In genomic region chr15:3602098-3602486, GRCm38 (mm10) we compare ENCODE assay signal across 23 mouse cellular contexts. TPM values are rescaled to one million over a fixed set of nuclear protein-coding genes. Genes with fewer than 3 reads are reported as not detected.
DNase-seq lines count a peak whose midpoint lies in the region; ATAC-seq and TF ChIP-seq lines count a peak whose summit lies in the region.
"Had no signal": no experiment of that assay in that cellular context is flagged by ENCODE, and none has a peak within 500 bp of the region (broad histone marks: within the 10 kb centered on the region; RNA-seq: fewer than 3 reads in every experiment).

No protein-coding gene starts in this region.

- H3K27ac ChIP-seq in intestine, embryonic 14.5 days (ENCODE audit: low read depth): no peak overlapping the region
- no peak overlapping the region for H3K27ac ChIP-seq in intestine, postnatal 0 days (ENCODE audit: low read depth, low read length)
- H3K27ac ChIP-seq in liver, postnatal 0 days (ENCODE audit: low read depth): 0 out of 2 replicates have a peak overlapping the region, but pooled peaks have one; percentile 55
- H3K27ac ChIP-seq in liver, embryonic 12.5 days: no peak overlapping the region
- H3K27ac ChIP-seq in intestine, embryonic 16.5 days (ENCODE audit: low read length): peak overlapping the region; percentile 49
- H3K27ac ChIP-seq: embryonic facial prominence, embryonic 13.5 days; embryonic facial prominence, embryonic 15.5 days; forebrain, embryonic 10.5 days; forebrain, embryonic 12.5 days had no signal

- no peak overlapping the region for H3K9ac ChIP-seq in intestine, embryonic 14.5 days (ENCODE audit: low read length)
- no peak overlapping the region for H3K9ac ChIP-seq in intestine, postnatal 0 days (ENCODE audit: low read depth, low read length)
- no peak overlapping the region for H3K9ac ChIP-seq in liver, postnatal 0 days (replicated peaks)
- no peak overlapping the region for H3K9ac ChIP-seq in liver, embryonic 12.5 days
- no peak overlapping the region for H3K9ac ChIP-seq in intestine, embryonic 16.5 days (ENCODE audit: low read depth, low read length)
- H3K9ac ChIP-seq: embryonic facial prominence, embryonic 13.5 days; embryonic facial prominence, embryonic 15.5 days; forebrain, embryonic 12.5 days had no signal

- no peak for TF ChIP-seq EP300 in liver, postnatal 0 days (IDR thresholded peaks at IDR 0.05; ENCODE audit: low read depth)

- no peak for TF ChIP-seq CTCF in intestine, postnatal 0 days (IDR thresholded peaks at IDR 0.05; ENCODE audit: low read depth)
- no peak for TF ChIP-seq CTCF in liver, postnatal 0 days (IDR thresholded peaks at IDR 0.05; ENCODE audit: low read depth)

- no peak overlapping the region for H3K4me3 ChIP-seq in intestine, embryonic 14.5 days (ENCODE audit: low read depth, low read length)
- H3K4me3 ChIP-seq in intestine, postnatal 0 days (ENCODE audit: low read depth, low read length): no peak overlapping the region
- H3K4me3 ChIP-seq in liver, postnatal 0 days (ENCODE audit: low read depth, low read length): no peak overlapping the region
- H3K4me3 ChIP-seq in liver, embryonic 12.5 days: no peak overlapping the region
- H3K4me3 ChIP-seq in intestine, embryonic 16.5 days (ENCODE audit: low read length): no peak overlapping the region
- H3K4me3 ChIP-seq: embryonic facial prominence, embryonic 13.5 days; embryonic facial prominence, embryonic 15.5 days; erythroblast, embryonic 14.5 days; forebrain, embryonic 10.5 days; forebrain, embryonic 12.5 days had no signal

- no peak for DNase-seq in intestine, embryonic 14.5 days (ENCODE audit: low spot score)
- DNase-seq in liver, postnatal 0 days: no peak
- DNase-seq in gastrocnemius, postnatal 14 days: no peak
- DNase-seq: adrenal gland, adult 2 months; adrenal gland, postnatal 10 days; adrenal gland, postnatal 25 days; cerebellum, adult 11 months; cerebellum, adult 18-20 months; cerebellum, adult 8-10 months; cerebellum, adult 9-11 months; cerebellum, postnatal 14 days; cerebellum, postnatal 36 days; embryo, embryonic 11 days had no signal

- H3K9me3 ChIP-seq in intestine, embryonic 14.5 days (ENCODE audit: control insufficient read depth, low read length): no peaks in the 10 kb centered on the region
- H3K9me3 ChIP-seq in intestine, postnatal 0 days (ENCODE audit: control insufficient read depth): no peaks in the 10 kb centered on the region
- H3K9me3 ChIP-seq in liver, postnatal 0 days (ENCODE audit: low read length): no peaks in the 10 kb centered on the region
- H3K9me3 ChIP-seq in liver, embryonic 12.5 days (replicated peaks): no peaks in the 10 kb centered on the region
- H3K9me3 ChIP-seq in intestine, embryonic 16.5 days (ENCODE audit: control insufficient read depth, low read length): no peaks in the 10 kb centered on the region
- H3K9me3 ChIP-seq: embryonic facial prominence, embryonic 13.5 days; embryonic facial prominence, embryonic 15.5 days; forebrain, embryonic 10.5 days; forebrain, embryonic 12.5 days had no signal

- intact Hi-C loops in gastrocnemius, postnatal 14 days (cut with DNase I; ENCODE audit: low total_unique reads): no loop called here

- H3K4me2 ChIP-seq in intestine, embryonic 14.5 days (ENCODE audit: low read length): no peak overlapping the region
- H3K4me2 ChIP-seq in intestine, postnatal 0 days (replicated peaks; ENCODE audit: low read depth): no peak overlapping the region
- H3K4me2 ChIP-seq in liver, postnatal 0 days (ENCODE audit: low read depth, low read length): no peak overlapping the region
- H3K4me2 ChIP-seq in liver, embryonic 12.5 days: no peak overlapping the region
- H3K4me2 ChIP-seq in intestine, embryonic 16.5 days (ENCODE audit: low read depth, low read length): no peak overlapping the region
- H3K4me2 ChIP-seq: embryonic facial prominence, embryonic 13.5 days; embryonic facial prominence, embryonic 15.5 days; forebrain, embryonic 12.5 days had no signal

- peak; percentile 43 for ATAC-seq in intestine, embryonic 14.5 days (replicated peaks; ENCODE audit: low FRiP score, low TSS enrichment, low read depth)
- no peak for ATAC-seq in intestine, postnatal 0 days
- ATAC-seq in liver, postnatal 0 days: peak; percentile 60
- no peak for ATAC-seq in liver, embryonic 12.5 days
- ATAC-seq in intestine, embryonic 16.5 days: peak; percentile 54
- ATAC-seq: forebrain, embryonic 14.5 days had no signal

- no peaks in the 10 kb centered on the region for H3K27me3 ChIP-seq in intestine, embryonic 14.5 days (replicated peaks; ENCODE audit: control insufficient read depth, insufficient read depth, low read length)
- H3K27me3 ChIP-seq in intestine, postnatal 0 days (replicated peaks; ENCODE audit: control insufficient read depth, insufficient read depth, low read length): no peaks in the 10 kb centered on the region
- no peaks in the 10 kb centered on the region for H3K27me3 ChIP-seq in liver, postnatal 0 days (ENCODE audit: insufficient read depth, low read length)
- no peaks in the 10 kb centered on the region for H3K27me3 ChIP-seq in liver, embryonic 12.5 days (replicated peaks)
- no peaks in the 10 kb centered on the region for H3K27me3 ChIP-seq in intestine, embryonic 16.5 days (replicated peaks; ENCODE audit: control insufficient read depth, insufficient read depth, low read length)
- H3K27me3 ChIP-seq: embryonic facial prominence, embryonic 13.5 days; embryonic facial prominence, embryonic 15.5 days; forebrain, embryonic 12.5 days had no signal

- H3K4me1 ChIP-seq in intestine, embryonic 14.5 days (replicated peaks; ENCODE audit: control insufficient read depth, insufficient read depth, low read length): peaks cover 3% of the 10 kb centered on the region; the same call in 1 of the 2 replicates
- H3K4me1 ChIP-seq in intestine, postnatal 0 days (replicated peaks; ENCODE audit: control insufficient read depth, insufficient read depth, low read length): peaks cover 8% of the 10 kb centered on the region
- peaks cover 3% of the 10 kb centered on the region; the same call in 1 of the 2 replicates for H3K4me1 ChIP-seq in liver, postnatal 0 days (ENCODE audit: insufficient read depth)
- H3K4me1 ChIP-seq in liver, embryonic 12.5 days: no peaks in the 10 kb centered on the region
- H3K4me1 ChIP-seq in intestine, embryonic 16.5 days (ENCODE audit: control insufficient read depth, insufficient read depth, low read length): peaks cover 5% of the 10 kb centered on the region
- H3K4me1 ChIP-seq: embryonic facial prominence, embryonic 13.5 days; embryonic facial prominence, embryonic 15.5 days; forebrain, embryonic 10.5 days; forebrain, embryonic 12.5 days had no signal

- no peaks in the 10 kb centered on the region for H3K36me3 ChIP-seq in intestine, embryonic 14.5 days (ENCODE audit: control insufficient read depth, insufficient read depth, low read length)
- no peaks in the 10 kb centered on the region for H3K36me3 ChIP-seq in intestine, postnatal 0 days (ENCODE audit: control insufficient read depth, insufficient read depth)
- no peaks in the 10 kb centered on the region for H3K36me3 ChIP-seq in liver, postnatal 0 days (replicated peaks; ENCODE audit: insufficient read depth, low read length)
- H3K36me3 ChIP-seq in liver, embryonic 12.5 days: no peaks in the 10 kb centered on the region
- H3K36me3 ChIP-seq in intestine, embryonic 16.5 days (ENCODE audit: control insufficient read depth, insufficient read depth, low read length): no peaks in the 10 kb centered on the region
- H3K36me3 ChIP-seq: embryonic facial prominence, embryonic 13.5 days; embryonic facial prominence, embryonic 15.5 days; forebrain, embryonic 10.5 days; forebrain, embryonic 12.5 days had no signal

- 76% methylated on average over 2 of the region's 2 CpGs for WGBS in intestine, embryonic 14.5 days
- 65% methylated on average over 2 of the region's 2 CpGs for WGBS in intestine, postnatal 0 days
- WGBS in liver, postnatal 0 days (ENCODE audit: insufficient replicate concordance): 78% methylated on average over 2 of the region's 2 CpGs
- WGBS in liver, embryonic 12.5 days (ENCODE audit: insufficient replicate concordance): 75% methylated on average over 2 of the region's 2 CpGs
- 67% methylated on average over 2 of the region's 2 CpGs for WGBS in intestine, embryonic 16.5 days

RNA-seq across cellular contexts. Expression of gene Ghr, which starts 18.8 kb away (rescaled TPM):
- polyA plus RNA-seq in intestine, embryonic 14.5 days (2014; fragmentation: Nextera tagmentation; extraction: Ambion mirVana): 114 and 115 TPM in 2 replicates
- 81.9 and 94.3 TPM in 2 replicates for polyA plus RNA-seq in intestine, postnatal 0 days (2015; fragmentation: Nextera tagmentation; extraction: Ambion mirVana)
- 59.7 and 65.6 TPM in 2 replicates for polyA plus RNA-seq in liver, postnatal 0 days (2015; fragmentation: Nextera tagmentation; extraction: Ambion mirVana)
- 24.6 and 24.9 TPM in 2 replicates for polyA plus RNA-seq in liver, embryonic 12.5 days (2016; fragmentation: Nextera tagmentation; extraction: Ambion mirVana)
- 96.5 and 109 TPM in 2 replicates for polyA plus RNA-seq in intestine, embryonic 16.5 days (2015; fragmentation: Nextera tagmentation; extraction: Ambion mirVana)
- total RNA-seq in gastrocnemius, postnatal 14 days (2021): 10 to 100 TPM; 74.9 to 77.6 TPM
- total RNA-seq: MEL had no signal
- polyA plus RNA-seq: erythroblast, embryonic 14.5 days had no signal

Comparison
In these comparisons a context has a peak if more than half of its experiments do, and no peak if none do; other contexts are left out.
1. ATAC-seq: peak in intestine, embryonic 14.5 days (single experiment), liver, postnatal 0 days (single experiment) and intestine, embryonic 16.5 days (single experiment); none in intestine, postnatal 0 days (single experiment) and liver, embryonic 12.5 days (single experiment).
2. H3K27ac ChIP-seq: peak in liver, postnatal 0 days (single experiment) and intestine, embryonic 16.5 days (single experiment); none in intestine, embryonic 14.5 days (single experiment), intestine, postnatal 0 days (single experiment) and liver, embryonic 12.5 days (single experiment).